Mouse (Mus musculus): Measurements from ENCODE around the gene Gcnt4. TPM values are rescaled to one million over a fixed set of nuclear protein-coding genes. Genes with fewer than 3 reads are reported as not detected.

Gene Gcnt4
- polyA plus RNA-seq, 1 experiment from 2014 or later: 0.81 TPM

DNA sequence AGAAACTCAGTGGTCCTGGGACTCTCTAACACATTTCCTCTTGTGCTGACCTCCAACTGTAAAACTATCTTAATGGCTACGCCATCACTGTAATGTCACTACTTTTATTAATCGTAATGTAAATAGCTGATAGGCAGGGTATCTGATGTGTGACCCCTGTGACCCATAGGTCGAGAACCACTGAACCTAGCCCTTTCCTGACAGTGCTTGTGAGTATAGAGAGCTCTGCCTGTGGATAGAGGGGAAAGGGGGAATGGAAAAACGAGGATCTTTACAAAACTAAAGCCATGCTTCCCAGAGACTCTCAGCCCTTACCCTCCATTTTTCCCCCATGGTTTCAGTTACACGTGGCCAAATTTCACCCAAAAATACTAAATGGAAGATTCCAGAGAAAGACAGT, 60.2 kb downstream of the Gcnt4 start:
- Histone ChIP-seq H3K4me1 (peaks cover 10% of the 10 kb centered on the region; the same call in 1 of the 2 replicates), H3K27me3 (ENCODE audit: low read depth, poor library complexity, severe bottlenecking) (no peaks in the 10 kb centered on the region), H3K36me3 (no peaks in the 10 kb centered on the region), H3K9me3 (replicated peaks) (no peaks in the 10 kb centered on the region), H3K4me3 (no peak overlapping the region), H3K27ac (replicated peaks) (no peak overlapping the region)
- WGBS: 82% methylated on average over 5 of the region's 5 CpGs
- no peak for DNase-seq (ENCODE audit: low spot score)

DNA sequence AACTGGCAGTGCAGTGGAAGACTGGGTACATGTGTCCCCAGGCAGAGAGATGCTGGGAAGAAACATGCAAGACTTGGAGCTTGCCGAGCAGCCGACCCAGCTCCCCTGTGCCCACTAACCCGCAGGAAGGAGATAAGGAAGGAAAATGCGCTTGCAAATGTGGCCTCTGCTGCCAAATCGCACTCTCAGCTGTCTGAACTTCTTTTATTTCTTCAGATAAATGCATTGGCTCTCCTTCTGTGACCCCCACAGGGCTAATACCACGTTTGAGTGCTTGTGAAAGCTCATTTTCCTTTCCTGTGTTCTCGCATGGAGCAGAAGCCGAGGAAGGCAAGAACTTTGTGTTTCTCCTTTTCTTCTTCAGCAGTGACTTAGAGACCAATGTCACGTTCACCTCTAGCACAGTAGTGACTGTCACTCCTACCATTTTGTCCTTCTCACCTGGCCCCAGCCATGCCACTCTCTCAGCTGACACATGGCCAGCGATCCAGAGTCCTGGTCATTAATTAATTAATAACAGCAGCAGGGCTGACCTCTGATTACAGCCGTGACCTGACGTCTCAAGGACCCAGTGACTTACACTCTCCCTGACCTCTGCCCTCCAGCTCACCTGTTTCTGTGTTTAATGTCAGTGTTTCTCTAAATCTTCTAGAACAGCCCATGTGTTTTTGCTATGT, 61.2 kb downstream of the Gcnt4 start:
- H3K27me3 ChIP-seq (ENCODE audit: low read depth, poor library complexity, severe bottlenecking): no peaks in the 10 kb centered on the region
- 74% methylated on average over 12 of the region's 12 CpGs for WGBS

GRCm38 (mm10) chr13:96989129-96989528, 64.6 kb downstream of the Gcnt4 start:
- no peaks in the 10 kb centered on the region for H3K9me3 ChIP-seq (replicated peaks)
- 94% methylated on average over 16 of the region's 16 CpGs for WGBS
- H3K4me3 ChIP-seq: no peak overlapping the region
- no peak overlapping the region for H3K27ac ChIP-seq (replicated peaks)
- H3K4me1 ChIP-seq: peaks cover 7% of the 10 kb centered on the region
- H3K27me3 ChIP-seq (ENCODE audit: low read depth, poor library complexity, severe bottlenecking): no peaks in the 10 kb centered on the region
- DNase-seq (ENCODE audit: low spot score): no peak
- H3K36me3 ChIP-seq: no peaks in the 10 kb centered on the region

More for the DNA sequence above, 61.2 kb downstream of the Gcnt4 start:
- Histone ChIP-seq H3K4me3 (no peak overlapping the region), H3K27ac (replicated peaks) (no peak overlapping the region), H3K4me1 (peaks cover 10% of the 10 kb centered on the region; the same call in 1 of the 2 replicates), H3K36me3 (no peaks in the 10 kb centered on the region), H3K9me3 (replicated peaks) (no peaks in the 10 kb centered on the region)
- no peak for DNase-seq (ENCODE audit: low spot score)

GRCm38 (mm10) chr13:96990045-96990444, 65.6 kb downstream of the Gcnt4 start:
- DNase-seq (ENCODE audit: low spot score): no peak
- 94% methylated on average over 3 of the region's 3 CpGs for WGBS

DNA sequence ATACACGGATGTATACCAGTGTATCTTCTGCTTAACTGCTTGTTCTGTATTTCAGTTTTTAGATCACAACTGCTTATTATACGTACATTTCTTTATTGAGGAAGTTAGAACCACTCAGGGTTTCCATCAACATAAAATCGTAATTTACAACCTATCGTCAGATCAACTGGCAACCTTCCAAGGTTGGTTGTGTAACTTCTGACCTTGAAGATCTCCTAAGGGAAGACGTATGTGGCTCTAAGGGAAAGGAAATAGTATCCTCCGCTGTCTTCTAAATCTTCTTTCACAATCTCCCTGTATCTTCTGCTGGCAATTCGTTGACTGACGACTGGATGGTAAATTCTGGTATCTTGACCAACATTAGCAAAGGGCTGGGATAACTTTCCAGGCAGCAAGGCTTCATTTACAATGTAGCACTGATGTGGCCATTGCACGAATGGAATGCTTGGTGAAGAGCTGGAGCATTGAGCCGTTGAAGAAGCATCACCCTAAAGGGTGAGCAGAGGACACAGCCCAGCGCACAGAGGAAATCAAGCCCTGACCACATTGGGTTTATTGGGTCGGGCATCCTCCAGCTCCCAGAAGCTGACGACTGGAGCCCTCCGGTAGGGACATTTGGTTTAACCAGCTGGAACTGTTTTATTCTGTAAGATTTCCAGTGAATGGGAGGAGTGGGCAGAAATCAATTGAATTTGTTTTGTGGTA, 66.2 kb downstream of the Gcnt4 start:
- Histone ChIP-seq H3K27ac (replicated peaks) (no peak overlapping the region), H3K4me3 (no peak overlapping the region), H3K36me3 (no peaks in the 10 kb centered on the region), H3K9me3 (replicated peaks) (no peaks in the 10 kb centered on the region), H3K27me3 (ENCODE audit: low read depth, poor library complexity, severe bottlenecking) (no peaks in the 10 kb centered on the region), H3K4me1 (peaks cover 7% of the 10 kb centered on the region)
- 84% methylated on average over 14 of the region's 14 CpGs for WGBS
- no peak for DNase-seq (ENCODE audit: low spot score)

More at GRCm38 (mm10) chr13:96990045-96990444, 65.6 kb downstream of the Gcnt4 start:
- Histone ChIP-seq H3K27ac (replicated peaks) (no peak overlapping the region), H3K4me1 (peaks cover 7% of the 10 kb centered on the region), H3K27me3 (ENCODE audit: low read depth, poor library complexity, severe bottlenecking) (no peaks in the 10 kb centered on the region), H3K4me3 (no peak overlapping the region), H3K9me3 (replicated peaks) (no peaks in the 10 kb centered on the region), H3K36me3 (no peaks in the 10 kb centered on the region)

GRCm38 (mm10) chr13:96993291-96993989, 69.0 kb downstream of the Gcnt4 start:
- WGBS: 37% methylated on average over 8 of the region's 8 CpGs
- Histone ChIP-seq H3K4me1 (peaks cover 7% of the 10 kb centered on the region), H3K4me3 (no peak overlapping the region), H3K9me3 (replicated peaks) (no peaks in the 10 kb centered on the region), H3K27me3 (ENCODE audit: low read depth, poor library complexity, severe bottlenecking) (no peaks in the 10 kb centered on the region), H3K36me3 (no peaks in the 10 kb centered on the region), H3K27ac (replicated peaks) (no peak overlapping the region)
- no peak for DNase-seq (ENCODE audit: low spot score)

DNA sequence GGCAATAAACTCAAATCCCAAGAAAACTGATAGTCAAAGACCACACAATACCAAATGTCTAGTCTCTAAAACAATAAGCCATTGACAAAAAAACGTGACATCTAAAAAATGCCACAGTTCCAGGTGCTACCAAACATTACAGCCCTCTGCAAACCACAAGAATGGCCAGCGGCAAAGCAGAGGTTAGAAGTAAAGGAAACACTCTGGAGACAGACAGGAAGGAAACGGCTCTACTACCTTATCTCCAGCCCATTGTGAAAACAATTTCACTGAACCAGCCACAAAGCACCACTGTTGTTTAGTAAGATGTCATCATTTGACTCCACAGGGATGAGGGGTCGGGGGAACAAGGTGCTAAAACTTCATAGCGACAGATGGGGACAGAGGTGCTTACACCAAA, 70.8 kb downstream of the Gcnt4 start:
- Histone ChIP-seq H3K27me3 (ENCODE audit: low read depth, poor library complexity, severe bottlenecking) (no peaks in the 10 kb centered on the region), H3K36me3 (no peaks in the 10 kb centered on the region), H3K4me3 (no peak overlapping the region), H3K27ac (replicated peaks) (no peak overlapping the region), H3K4me1 (peaks cover 7% of the 10 kb centered on the region), H3K9me3 (replicated peaks) (no peaks in the 10 kb centered on the region)
- 80% methylated on average over 5 of the region's 5 CpGs for WGBS
- DNase-seq (ENCODE audit: low spot score): no peak

GRCm38 (mm10) chr13:96997080-96997479, 72.6 kb downstream of the Gcnt4 start:
- H3K4me3 ChIP-seq: no peak overlapping the region
- no peak overlapping the region for H3K27ac ChIP-seq (replicated peaks)
- H3K36me3 ChIP-seq: no peaks in the 10 kb centered on the region
- 86% methylated on average over 1 of the region's 1 CpGs for WGBS
- no peaks in the 10 kb centered on the region for H3K9me3 ChIP-seq (replicated peaks)
- H3K27me3 ChIP-seq (ENCODE audit: low read depth, poor library complexity, severe bottlenecking): no peaks in the 10 kb centered on the region
- peaks cover 7% of the 10 kb centered on the region for H3K4me1 ChIP-seq
- DNase-seq (ENCODE audit: low spot score): no peak

Other genes with a start within 250 kb of the Gcnt4 start
- gene Ankrd31, start 176.4 kb upstream of the Gcnt4 start, polyA plus RNA-seq (2016; fragmentation: Nextera tagmentation; extraction: Ambion mirVana): not detected in 2 replicates
- not detected in 2 replicates for gene 1700029F12Rik, start 109.7 kb downstream of the Gcnt4 start, polyA plus RNA-seq (2016; fragmentation: Nextera tagmentation; extraction: Ambion mirVana)
- gene Fam169a, start 142.6 kb downstream of the Gcnt4 start, polyA plus RNA-seq (2016; fragmentation: Nextera tagmentation; extraction: Ambion mirVana): 9.5 and 10.6 TPM in 2 replicates
- 1.3 and 1.8 TPM in 2 replicates for gene Gm6169, start 174.5 kb downstream of the Gcnt4 start, polyA plus RNA-seq (2016; fragmentation: Nextera tagmentation; extraction: Ambion mirVana)
- gene Gfm2, start 213.2 kb downstream of the Gcnt4 start, polyA plus RNA-seq (2016; fragmentation: Nextera tagmentation; extraction: Ambion mirVana): 39.2 and 45.1 TPM in 2 replicates
- 57.4 and 60.5 TPM in 2 replicates for gene Nsa2, start 213.2 kb downstream of the Gcnt4 start, polyA plus RNA-seq (2016; fragmentation: Nextera tagmentation; extraction: Ambion mirVana)